7 mouse cellular contexts compared by ENCODE assay signal in genomic region chr7:141010593-141010992, GRCm38 (mm10). TPM values are rescaled to one million over a fixed set of nuclear protein-coding genes. Genes with fewer than 3 reads are reported as not detected.
DNase-seq lines count a peak whose midpoint lies in the region; ATAC-seq and TF ChIP-seq lines count a peak whose summit lies in the region.

Ifitm3 (minus strand) TSS chr7:141010770.

- no peak within 1 kb of the TSS for H3K9ac ChIP-seq in hindbrain, embryonic 15.5 days
- peak within 1 kb of the TSS; percentile 45 for H3K9ac ChIP-seq in liver, embryonic 12.5 days

- peak within 1 kb of the TSS; percentile 35 for H3K4me2 ChIP-seq in hindbrain, embryonic 15.5 days
- peak within 1 kb of the TSS; percentile 59 for H3K4me2 ChIP-seq in liver, embryonic 12.5 days
- peak within 1 kb of the TSS; percentile 98 for H3K4me2 ChIP-seq in myocyte (ENCODE audit: low read depth)

- peaks cover 7% of the 10 kb centered on the region; the same call in 1 of the 2 replicates for H3K4me1 ChIP-seq in bone marrow, adult 2 months (ENCODE audit: control insufficient read depth, insufficient read depth, low read length)
- H3K4me1 ChIP-seq in hindbrain, embryonic 15.5 days (replicated peaks): peaks cover 6% of the 10 kb centered on the region; the same call in 1 of the 2 replicates
- H3K4me1 ChIP-seq in liver, embryonic 12.5 days: peaks cover 46% of the 10 kb centered on the region

- TF ChIP-seq POLR2A in bone marrow, adult 2 months (IDR thresholded peaks at IDR 0.05; ENCODE audit: borderline replicate concordance, control insufficient read depth, low read depth, low read length): peak; percentile 58
- TF ChIP-seq POLR2A in myocyte (IDR thresholded peaks at IDR 0.05; ENCODE audit: insufficient read length, low read depth): peak; percentile 77

- H3K27ac ChIP-seq in bone marrow, adult 2 months (ENCODE audit: control insufficient read depth, insufficient read depth, low read depth, low read length, poor library complexity): peak within 1 kb of the TSS; percentile 73
- no peak within 1 kb of the TSS for H3K27ac ChIP-seq in hindbrain, embryonic 15.5 days (replicated peaks)
- H3K27ac ChIP-seq in liver, embryonic 12.5 days: peak within 1 kb of the TSS; percentile 45

- H3K79me2 ChIP-seq in myocyte (ENCODE audit: control insufficient read depth, insufficient read depth): peaks cover 12% of the 10 kb centered on the region

- H3K36me3 ChIP-seq in hindbrain, embryonic 15.5 days: no peaks in the 10 kb centered on the region
- no peaks in the 10 kb centered on the region for H3K36me3 ChIP-seq in liver, embryonic 12.5 days
- H3K36me3 ChIP-seq in myocyte (ENCODE audit: control insufficient read depth, insufficient read depth): no peaks in the 10 kb centered on the region

- peak within 1 kb of the TSS; percentile 88 for H3K4me3 ChIP-seq in bone marrow, adult 2 months (replicated peaks; ENCODE audit: control insufficient read depth, low read depth, low read length)
- peak within 1 kb of the TSS; percentile 19; the same call in 1 of the 2 replicates for H3K4me3 ChIP-seq in hindbrain, embryonic 15.5 days
- H3K4me3 ChIP-seq in liver, embryonic 12.5 days: peak within 1 kb of the TSS; percentile 39
- peak within 1 kb of the TSS; percentile 82 for H3K4me3 ChIP-seq in myocyte

- ATAC-seq in hindbrain, embryonic 15.5 days (ENCODE audit: low FRiP score, low read depth): no peak
- no peak for ATAC-seq in liver, embryonic 12.5 days

- no peaks in the 10 kb centered on the region for H3K9me3 ChIP-seq in hindbrain, embryonic 15.5 days
- H3K9me3 ChIP-seq in liver, embryonic 12.5 days (replicated peaks): no peaks in the 10 kb centered on the region

- WGBS in bone marrow, adult 2 months: 2% methylated on average over 10 of the region's 10 CpGs
- 40% methylated on average over 10 of the region's 10 CpGs for WGBS in hindbrain, embryonic 15.5 days
- WGBS in liver, embryonic 12.5 days (ENCODE audit: insufficient replicate concordance): 22% methylated on average over 10 of the region's 10 CpGs

- H3ac ChIP-seq in myocyte (ENCODE audit: control insufficient read depth, insufficient read length): peak within 1 kb of the TSS; percentile 28

- no peak for TF ChIP-seq CTCF in bone marrow, adult 2 months (IDR thresholded peaks at IDR 0.05; ENCODE audit: control insufficient read depth, insufficient read depth, low read length)

- peak; percentile 83 for DNase-seq in NIH3T3 (ENCODE audit: low read depth)
- peak; percentile 34 to 51 for DNase-seq in gastrocnemius, adult 8-10 months (ENCODE audit: low spot score in 2 of 2)
- DNase-seq in frontal cortex, postnatal 36 days (ENCODE audit: low spot score in 2 of 2): no peak

- H3K27me3 ChIP-seq in hindbrain, embryonic 15.5 days: no peaks in the 10 kb centered on the region
- no peaks in the 10 kb centered on the region for H3K27me3 ChIP-seq in liver, embryonic 12.5 days (replicated peaks)
- H3K27me3 ChIP-seq in myocyte (ENCODE audit: control insufficient read depth, insufficient read depth, insufficient read length): no peaks in the 10 kb centered on the region

TF ChIP-seq in myocyte, 11 proteins besides CTCF, POLR2A, EP300 and RAD21:
- no peak for TF ChIP-seq USF1 (IDR thresholded peaks at IDR 0.05; ENCODE audit: low read depth)
- TF ChIP-seq POLR2AphosphoS2 (IDR thresholded peaks at IDR 0.05; ENCODE audit: insufficient read length, low read depth): peak; percentile 82
- TF ChIP-seq TCF12 (IDR thresholded peaks at IDR 0.05; ENCODE audit: insufficient read depth, poor library complexity, severe bottlenecking): no peak
- no peak for TF ChIP-seq CEBPB (IDR thresholded peaks at IDR 0.05; ENCODE audit: insufficient read depth, poor library complexity, severe bottlenecking)
- TF ChIP-seq SRF (IDR thresholded peaks at IDR 0.05; ENCODE audit: control insufficient read depth, insufficient read length, low read depth): no peak
- no peak for TF ChIP-seq MYOG (IDR thresholded peaks at IDR 0.05; ENCODE audit: control insufficient read depth in 1 of 3, insufficient read depth in 1 of 3, insufficient read length in 2 of 3, low read depth in 2 of 3)
- TF ChIP-seq TCF3 (IDR thresholded peaks at IDR 0.05; ENCODE audit: insufficient read length, low read depth): no peak
- TF ChIP-seq MAX (IDR thresholded peaks at IDR 0.05; ENCODE audit: low read depth): no peak
TF ChIP-seq in myocyte: peak in this region for 1.

RNA-seq across cellular contexts. Expression of gene Ifitm3, which starts in this region (rescaled TPM):
- polyA plus RNA-seq in bone marrow, adult 2 months (2011; ENCODE audit: insufficient read depth, insufficient read length, low replicate concordance, missing spikeins): 166 and 209 TPM in 2 replicates
- 10 to 100 TPM; 20.8 to 38.8 (median 27.1) TPM for total RNA-seq in gastrocnemius, adult 8-10 months (2022)
- polyA plus RNA-seq in hindbrain, embryonic 15.5 days (2015; fragmentation: Nextera tagmentation; extraction: Ambion mirVana): 36.8 and 54.6 TPM in 2 replicates
- 35.7 TPM in 2 replicates for polyA plus RNA-seq in liver, embryonic 12.5 days (2016; fragmentation: Nextera tagmentation; extraction: Ambion mirVana)
- polyA plus RNA-seq in myocyte (2012; fragmentation: generic; extraction: Trizol): 1,312 TPM

Comparison
In these comparisons a context has a peak if more than half of its experiments do, and no peak if none do; other contexts are left out.
1. DNase-seq: peak in NIH3T3 (single experiment) and gastrocnemius, adult 8-10 months (2 of 2); none in frontal cortex, postnatal 36 days (0 of 2).
2. H3K4me3 ChIP-seq: peak in every context shown above with its lines; median percentile 88 in bone marrow, adult 2 months; 82 in myocyte; 39 in liver, embryonic 12.5 days; 19 in hindbrain, embryonic 15.5 days.
3. H3K4me2 ChIP-seq: peak in every context shown above with its lines; median percentile 98 in myocyte; 59 in liver, embryonic 12.5 days; 35 in hindbrain, embryonic 15.5 days.